Mouse (Mus musculus) frontal cortex, postnatal 25 days (tissue): ENCODE measurements around the gene Atl1.

Experiments
- DNase-seq, 2 experiments: peaks; one replicate each; pipeline ENCODE4 v3.0.0; 2022; ENCODE audit warnings: low spot score in 2 of 2

Atl1 gene

DNA sequence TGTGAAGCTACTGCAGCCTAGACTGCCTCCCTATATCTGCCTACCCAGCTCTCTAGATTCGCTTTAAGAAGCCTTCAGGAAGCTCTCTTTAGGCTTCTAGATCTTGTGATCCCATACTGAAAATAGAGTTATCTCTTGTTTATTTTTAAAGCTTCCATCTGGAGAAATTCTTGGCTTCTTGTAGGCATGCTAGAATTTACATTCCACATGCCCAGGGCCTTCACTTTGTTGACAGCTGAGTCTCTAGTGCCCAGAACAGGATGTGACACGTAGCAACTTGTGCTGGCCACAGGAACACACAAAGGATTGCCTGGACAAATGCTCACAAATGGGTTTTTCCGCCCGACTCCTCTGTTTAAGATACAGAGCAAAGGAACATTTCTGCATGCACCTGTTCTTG lies 123.5 kb downstream of the Atl1 start:
- DNase-seq: no peak
